Mouse (Mus musculus) testis, adult 2 months (tissue): ENCODE measurements around the gene Tmem179.

Source experiments
- CTCF ChIP-seq: fragments of 200-500 bp; IDR thresholded peaks from 2 replicates; pipeline ENCODE4 v1.5.1; 2012; ENCODE audit warnings: low read depth, mild to moderate bottlenecking, inconsistent platforms, low read length, moderate library complexity; ENCODE audit not compliant: control insufficient read depth, insufficient read depth, insufficient replicate concordance
- POLR2A ChIP-seq: fragments of 200-500 bp; IDR thresholded peaks from 2 replicates; pipeline ENCODE4 v1.6.1; 2012; ENCODE audit warnings: low read depth, mild to moderate bottlenecking, inconsistent platforms, low read length, moderate library complexity; ENCODE audit not compliant: control insufficient read depth

DNA sequence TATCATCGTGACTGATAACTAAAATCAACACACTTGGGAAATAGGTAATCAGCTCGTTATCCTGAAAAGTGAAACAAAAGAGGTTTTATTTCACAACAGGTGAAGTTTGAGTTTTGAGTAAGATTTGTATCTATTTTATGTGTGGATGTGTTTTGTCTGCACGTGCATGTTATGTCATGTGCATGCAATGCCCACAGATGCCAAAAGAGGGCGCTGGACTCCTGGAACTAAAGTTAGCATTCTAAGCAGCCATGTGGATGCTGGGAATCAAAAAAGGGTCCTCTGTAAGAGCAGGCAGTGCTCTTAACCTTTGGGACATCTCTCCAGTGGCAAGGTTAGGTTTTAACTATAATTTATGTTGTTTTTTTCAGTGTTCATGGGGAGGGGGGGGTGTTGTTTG, 53.3 kb downstream of the Tmem179 start:
- TF ChIP-seq POLR2A (no peak), CTCF (peak; percentile 37; the same call in 1 of the 2 replicates)
